Mouse (Mus musculus): ENCODE measurements around the gene Metap1d. TPM values are rescaled to one million over a fixed set of nuclear protein-coding genes. Genes with fewer than 3 reads are reported as not detected.

The Metap1d gene
- total and polyA plus RNA-seq, 3 experiments, result 19.5 to 28.5 TPM; not detected in 1

DNA sequence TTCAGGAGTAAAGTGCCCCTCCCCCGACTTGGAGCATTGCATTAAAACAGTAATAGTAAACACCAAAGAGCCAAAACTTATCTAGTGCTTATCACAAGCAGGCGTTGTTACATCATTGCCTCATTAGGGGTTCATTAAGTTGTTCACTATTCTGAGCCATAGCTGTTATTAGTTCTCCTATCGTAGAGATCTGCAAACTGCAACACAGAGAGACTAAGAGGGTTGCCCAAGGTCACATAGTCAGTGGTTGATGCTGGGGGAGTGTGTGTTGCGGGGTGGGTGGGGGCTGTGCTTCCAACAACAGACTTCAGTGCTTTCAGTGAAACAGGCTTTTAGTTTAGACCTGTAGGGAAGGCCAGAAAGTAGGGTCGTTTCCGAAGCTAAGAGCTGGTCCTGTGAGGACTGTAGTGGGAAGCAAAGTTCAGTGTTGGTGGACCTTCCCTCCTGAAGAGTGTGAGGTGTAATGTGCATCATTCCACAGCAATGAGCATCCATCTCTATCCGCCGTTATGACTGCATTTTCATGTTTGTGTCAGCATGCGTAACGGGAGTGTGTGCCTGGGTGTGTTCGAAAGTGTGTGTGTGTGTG, 89.2 kb downstream of the Metap1d start:
- Histone ChIP-seq H3K4me1 (ENCODE audit: control insufficient read depth in 1 of 2, insufficient read depth in 2 of 2, low read length in 2 of 2) (peaks cover 9 to 16% of the 10 kb centered on the region in 2 experiments; a peak in 3 of 4 replicates), H3K9ac (ENCODE audit: control insufficient read depth, low read depth, low read length, poor library complexity, severe bottlenecking) (peak overlapping the region; percentile 70), H3K79me2 (ENCODE audit: control insufficient read depth, insufficient read depth, low read length, poor library complexity) (no peaks in the 10 kb centered on the region), H3K27ac (ENCODE audit: control insufficient read depth, low read depth, low read length) (peak overlapping the region; percentile 71), H3K9me3 (replicated peaks; ENCODE audit: insufficient read depth, low read length) (no peaks in the 10 kb centered on the region), H3K36me3 (ENCODE audit: control insufficient read depth in 1 of 2, insufficient read depth in 2 of 2, low read length in 2 of 2) (peaks cover 0 to 12% of the 10 kb centered on the region in 2 experiments; a peak in 2 of 4 replicates), H3K27me3 (ENCODE audit: control insufficient read depth in 1 of 2, insufficient read depth in 2 of 2, low read length in 2 of 2) (no peaks in the 10 kb centered on the region), H3K4me3 (ENCODE audit: control insufficient read depth in 1 of 2, insufficient read depth in 1 of 2, low read depth in 2 of 2, low read length in 2 of 2) (peak overlapping the region; percentile 60 to 86)
- peak; percentile 64; the same call in 1 of the 2 replicates for TF ChIP-seq MEF2A (IDR thresholded peaks at IDR 0.05; ENCODE audit: extremely low read depth, insufficient replicate concordance, low read depth, low read length, poor library complexity, severe bottlenecking)
- TF ChIP-seq SIN3A (IDR thresholded peaks at IDR 0.05; ENCODE audit: low read length), result peak; percentile 64; the same call in 1 of the 2 replicates
- TF ChIP-seq MYC (IDR thresholded peaks at IDR 0.05; ENCODE audit: low read depth, low read length), result no peak
- no peak for TF ChIP-seq KAT2A (conservative IDR thresholded peaks at IDR 0.05; ENCODE audit: low read depth, low read length)
- TF ChIP-seq ZNF384 (IDR thresholded peaks at IDR 0.05; ENCODE audit: low read depth, low read length), result no peak
- peak; percentile 54 for TF ChIP-seq MXI1 (IDR thresholded peaks at IDR 0.05; ENCODE audit: low read depth, low read length)
- TF ChIP-seq GATA1 (IDR thresholded peaks at IDR 0.05; ENCODE audit: low read depth, low read length), result peak; percentile 80
- 0 out of 2 replicates have a peak, but pooled peaks have one; percentile 34 for TF ChIP-seq MAX (IDR thresholded peaks at IDR 0.05; ENCODE audit: low read length)
- 0 out of 2 replicates have a peak, but pooled peaks have one; percentile 12 for TF ChIP-seq USF1 (IDR thresholded peaks at IDR 0.05; ENCODE audit: low read depth, low read length)
- TF ChIP-seq TAL1 (IDR thresholded peaks at IDR 0.05; ENCODE audit: low read length), result no peak
- TF ChIP-seq RCOR1 (IDR thresholded peaks at IDR 0.05; ENCODE audit: low read depth, low read length), result 0 out of 2 replicates have a peak, but pooled peaks have one; percentile 15
- TF ChIP-seq JUND (IDR thresholded peaks at IDR 0.05; ENCODE audit: low read depth, low read length), result no peak
- TF ChIP-seq ZMIZ1 (IDR thresholded peaks at IDR 0.05; ENCODE audit: low read depth, low read length), result peak; percentile 61
- TF ChIP-seq NRF1 (IDR thresholded peaks at IDR 0.05; ENCODE audit: insufficient read depth, low read depth, low read length, poor library complexity, severe bottlenecking), result no peak
- TF ChIP-seq HCFC1 (IDR thresholded peaks at IDR 0.05; ENCODE audit: low read depth, low read length), result no peak
- TF ChIP-seq ETS1 (IDR thresholded peaks at IDR 0.05; ENCODE audit: low read depth, low read length), result peak; percentile 93
- TF ChIP-seq USF2 (IDR thresholded peaks at IDR 0.05; ENCODE audit: borderline replicate concordance in 1 of 2, insufficient read depth in 1 of 2, low read depth in 1 of 2, low read length in 2 of 2), result no peak
- TF ChIP-seq CHD2 (IDR thresholded peaks at IDR 0.05; ENCODE audit: low read length), result peak; percentile 29; the same call in 1 of the 2 replicates
- 0 out of 2 replicates have a peak, but pooled peaks have one; percentile 12 for TF ChIP-seq ELF1 (IDR thresholded peaks at IDR 0.05; ENCODE audit: low read depth, low read length)
- TF ChIP-seq BHLHE40 (IDR thresholded peaks at IDR 0.05; ENCODE audit: borderline replicate concordance, low read depth, low read length), result peak; percentile 42; the same call in 1 of the 2 replicates
- TF ChIP-seq TCF12 (IDR thresholded peaks at IDR 0.05; ENCODE audit: low read depth, low read length), result peak; percentile 55; the same call in 1 of the 2 replicates
- TF ChIP-seq MAFK (IDR thresholded peaks at IDR 0.05; ENCODE audit: borderline replicate concordance, low read depth, low read length), result peak; percentile 29; the same call in 1 of the 2 replicates
- TF ChIP-seq POLR2AphosphoS2 (IDR thresholded peaks at IDR 0.05; ENCODE audit: low read length), result peak; percentile 54; the same call in 1 of the 2 replicates
- peak; percentile 41 to 72; a peak in 2 of 4 replicates for TF ChIP-seq EP300 (IDR thresholded peaks at IDR 0.05; ENCODE audit: low read depth in 1 of 2, low read length in 2 of 2)
- DNase-seq (ENCODE audit: low read depth, low spot score), result peak; percentile 71

Data from MEL (cell line).